In genomic region chr16:85071791-85072190, GRCm38 (mm10) we compare ENCODE assay signal across 15 mouse cellular contexts.
DNase-seq lines count a peak whose midpoint lies in the region; ATAC-seq and TF ChIP-seq lines count a peak whose summit lies in the region.
"Had no signal": no experiment of that assay in that cellular context is flagged by ENCODE, and none has a peak within 500 bp of the region (broad histone marks: within the 10 kb centered on the region; RNA-seq: fewer than 3 reads in every experiment).

No protein-coding gene starts in this region.

- 88% methylated on average over 12 of the region's 12 CpGs for WGBS in kidney, postnatal 0 days

- peaks cover 7% of the 10 kb centered on the region; the same call in 1 of the 2 replicates for H3K4me1 ChIP-seq in kidney, postnatal 0 days (replicated peaks; ENCODE audit: insufficient read depth, low read length)
- peaks cover 16% of the 10 kb centered on the region for H3K4me1 ChIP-seq in brown adipose tissue, adult 24 weeks (ENCODE audit: control insufficient read depth, insufficient read depth, insufficient read length, low read length)
- H3K4me1 ChIP-seq: embryonic facial prominence, embryonic 13.5 days; liver, embryonic 13.5 days; neural tube, embryonic 15.5 days had no signal

- peaks cover 11% of the 10 kb centered on the region; the same call in 1 of the 2 replicates for H3K36me3 ChIP-seq in kidney, postnatal 0 days (ENCODE audit: insufficient read depth, low read length)
- H3K36me3 ChIP-seq: liver, embryonic 13.5 days had no signal

- no peak for ATAC-seq in kidney, postnatal 0 days (replicated peaks; ENCODE audit: low FRiP score, low read depth)
- peak; percentile 89 for ATAC-seq in monocyte, adult 5-6 weeks (replicated peaks; ENCODE audit: insufficient number of reproducible peaks, low FRiP score, low TSS enrichment, poor library complexity, severe bottlenecking)
- ATAC-seq: CD4-positive, CD25-positive, alpha-beta regulatory T cell, adult 4 months had no signal

- H3K9ac ChIP-seq in kidney, postnatal 0 days (ENCODE audit: low read depth, low read length), result no peak overlapping the region
- H3K9ac ChIP-seq: embryonic facial prominence, embryonic 13.5 days; heart, embryonic 13.5 days; liver, embryonic 13.5 days; neural tube, embryonic 15.5 days had no signal

- DNase-seq in kidney, postnatal 0 days (ENCODE audit: low spot score), result no peak
- DNase-seq in kidney, adult 18-20 months, result no peak
- DNase-seq in B cell, adult 2 months, result peak; percentile 15 to 16
- DNase-seq in embryo, embryonic 10 days (ENCODE audit: low spot score), result no peak
- no peak for DNase-seq in cerebellum, adult 9-10 months
- DNase-seq: adrenal gland, postnatal 25 days; cerebellum, postnatal 25 days; liver, embryonic 13.5 days; thymus, postnatal 4 days had no signal

- TF ChIP-seq CTCF in kidney, postnatal 0 days (IDR thresholded peaks at IDR 0.05; ENCODE audit: low read depth), result no peak

- peak overlapping the region; percentile 13; the same call in 1 of the 2 replicates for H3K27ac ChIP-seq in kidney, postnatal 0 days
- peak overlapping the region; percentile 82 for H3K27ac ChIP-seq in brown adipose tissue, adult 24 weeks (replicated peaks; ENCODE audit: low read depth, low read length)
- H3K27ac ChIP-seq: embryonic facial prominence, embryonic 13.5 days; heart, embryonic 13.5 days; liver, embryonic 13.5 days; neural tube, embryonic 15.5 days had no signal

- H3K4me3 ChIP-seq in kidney, postnatal 0 days (replicated peaks; ENCODE audit: low read depth, low read length), result no peak overlapping the region
- H3K4me3 ChIP-seq in brown adipose tissue, adult 24 weeks (ENCODE audit: insufficient read depth, low read depth, low read length), result no peak overlapping the region
- H3K4me3 ChIP-seq: embryonic facial prominence, embryonic 13.5 days; heart, embryonic 13.5 days; liver, embryonic 13.5 days; neural tube, embryonic 15.5 days had no signal

- no peaks in the 10 kb centered on the region for H3K9me3 ChIP-seq in kidney, postnatal 0 days (replicated peaks; ENCODE audit: low read length)
- H3K9me3 ChIP-seq: embryonic facial prominence, embryonic 13.5 days; heart, embryonic 13.5 days; liver, embryonic 13.5 days; neural tube, embryonic 15.5 days had no signal

- no peak overlapping the region for H3K4me2 ChIP-seq in kidney, postnatal 0 days (ENCODE audit: low read length)
- H3K4me2 ChIP-seq: embryonic facial prominence, embryonic 13.5 days; heart, embryonic 13.5 days; liver, embryonic 13.5 days; neural tube, embryonic 15.5 days had no signal

- no peaks in the 10 kb centered on the region for H3K27me3 ChIP-seq in kidney, postnatal 0 days (ENCODE audit: insufficient read depth, low read length)
- H3K27me3 ChIP-seq: embryonic facial prominence, embryonic 13.5 days; heart, embryonic 13.5 days; liver, embryonic 13.5 days; neural tube, embryonic 15.5 days had no signal

Comparison
In these comparisons a context has a peak if more than half of its experiments do, and no peak if none do; other contexts are left out.
1. DNase-seq: peak in B cell, adult 2 months (2 of 2); none in kidney, postnatal 0 days (single experiment), kidney, adult 18-20 months (single experiment), embryo, embryonic 10 days (single experiment) and cerebellum, adult 9-10 months (single experiment).